Mouse (Mus musculus) C3H10T1/2 (cell line): ENCODE measurements around the gene Nfkbie. TPM values are rescaled to one million over a fixed set of nuclear protein-coding genes. Genes with fewer than 3 reads are reported as not detected.

Experiments
- polyA plus RNA-seq, 2 experiments: library from polyadenylated mRNA; unstranded; fragments of >200 nt; fragmentation: generic; extraction: Trizol; gene quantifications; one replicate each; pipeline ENCODE4 v1.2.1; 2012; ENCODE audit warnings: missing spikeins in 2 of 2

Nfkbie gene
- polyA plus RNA-seq = 10 to 100 TPM; 10.4 to 27.8 TPM

DNA sequence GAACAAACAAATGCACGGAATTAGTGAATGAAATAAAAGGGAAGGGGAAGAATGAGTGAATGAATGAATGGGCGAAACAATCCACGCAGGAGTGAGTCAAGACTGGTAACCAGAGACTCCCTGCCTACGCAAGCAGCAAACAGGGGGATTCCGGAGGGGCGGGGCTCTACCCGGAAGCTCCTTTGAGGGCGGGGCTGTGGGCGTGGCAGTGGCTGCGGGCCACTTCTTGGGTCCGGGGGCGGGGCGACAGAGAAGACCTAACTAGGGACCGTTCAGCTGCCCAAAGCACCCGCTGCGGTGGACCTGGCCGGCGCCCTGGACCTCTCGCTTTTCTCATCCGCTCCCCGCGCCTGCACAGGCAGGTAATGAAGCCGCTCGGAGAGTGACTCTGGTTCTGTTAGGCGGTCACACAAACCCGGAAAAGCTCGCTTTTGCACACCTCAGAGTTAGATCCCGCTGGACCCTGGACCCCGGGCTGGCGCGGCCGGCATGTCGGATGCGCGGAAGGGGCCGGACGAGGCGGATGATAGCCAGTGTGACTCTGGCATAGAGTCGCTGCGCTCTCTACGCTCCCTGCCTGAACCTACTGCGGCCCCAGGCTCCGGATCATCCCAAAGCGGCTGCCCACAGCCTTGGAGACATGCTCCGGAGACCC is at the start of gene Nfkbie:
Nfkbie (plus strand) TSS at position 252 of the 655 bp plus-strand sequence.

DNA sequence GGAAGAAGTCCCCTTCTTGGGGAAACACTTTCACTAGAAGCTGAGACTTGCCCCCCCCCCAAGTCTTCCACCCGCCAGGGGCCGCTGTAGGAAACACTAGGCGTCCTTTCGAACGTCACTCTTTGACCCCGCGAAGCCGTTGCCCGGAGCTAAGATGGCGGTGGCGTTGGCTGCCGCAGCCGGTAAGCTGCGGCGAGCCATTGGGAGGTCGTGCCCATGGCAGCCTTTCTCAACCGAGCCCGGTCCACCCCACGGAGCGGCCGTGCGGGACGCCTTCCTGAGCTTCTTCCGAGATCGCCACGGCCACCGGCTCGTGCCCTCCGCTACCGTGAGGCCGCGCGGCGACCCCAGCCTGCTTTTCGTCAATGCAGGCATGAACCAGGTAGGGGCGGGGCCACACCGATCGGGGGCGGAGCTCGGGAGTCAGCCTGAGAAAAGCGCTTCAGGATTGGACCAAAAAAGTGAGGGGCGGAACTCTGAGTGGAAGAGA is 48.8 kb upstream of the Nfkbie start, which contains the start of gene Aars2:
Aars2 (plus strand) TSS at position 142 of the 490 bp plus-strand sequence.

GRCm38 (mm10) chr17:45523263-45523662 is 32.2 kb upstream of the Nfkbie start, which contains the start of gene Tcte1:
Gene Tcte1, plus strand, starts transcription at chr17:45523434.

DNA sequence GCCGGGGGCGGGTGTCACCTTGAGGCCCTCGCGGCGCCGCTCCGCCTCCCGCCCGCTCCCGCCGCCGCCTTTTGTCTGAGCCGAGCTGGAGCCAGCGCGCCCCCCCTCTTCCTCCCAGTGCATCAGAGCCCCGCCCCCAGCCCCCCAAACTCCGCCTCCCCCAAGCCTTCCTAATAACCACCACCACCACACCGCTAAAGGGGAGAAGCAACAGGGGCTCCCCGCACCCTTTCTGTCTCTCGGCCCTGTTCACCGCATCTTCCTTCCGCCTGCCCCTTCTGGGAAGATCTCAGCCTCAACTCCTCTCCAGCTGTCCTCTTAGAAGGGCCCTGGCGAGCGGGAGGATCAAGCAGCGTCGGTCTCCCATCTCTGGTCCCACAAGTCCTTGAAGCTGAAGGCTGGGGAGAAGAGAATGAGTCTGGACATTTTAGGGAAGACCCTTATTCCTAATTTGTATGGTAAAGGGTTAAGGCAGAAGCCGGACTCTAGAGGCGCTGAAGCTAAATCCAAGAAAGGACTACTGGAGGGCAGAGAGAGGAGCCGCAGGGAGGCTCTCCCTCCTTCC is 5.8 kb upstream of the Nfkbie start, which contains the start of gene Tmem151b:
Tmem151b (minus strand) TSS at position 61 of the 565 bp plus-strand sequence.

DNA sequence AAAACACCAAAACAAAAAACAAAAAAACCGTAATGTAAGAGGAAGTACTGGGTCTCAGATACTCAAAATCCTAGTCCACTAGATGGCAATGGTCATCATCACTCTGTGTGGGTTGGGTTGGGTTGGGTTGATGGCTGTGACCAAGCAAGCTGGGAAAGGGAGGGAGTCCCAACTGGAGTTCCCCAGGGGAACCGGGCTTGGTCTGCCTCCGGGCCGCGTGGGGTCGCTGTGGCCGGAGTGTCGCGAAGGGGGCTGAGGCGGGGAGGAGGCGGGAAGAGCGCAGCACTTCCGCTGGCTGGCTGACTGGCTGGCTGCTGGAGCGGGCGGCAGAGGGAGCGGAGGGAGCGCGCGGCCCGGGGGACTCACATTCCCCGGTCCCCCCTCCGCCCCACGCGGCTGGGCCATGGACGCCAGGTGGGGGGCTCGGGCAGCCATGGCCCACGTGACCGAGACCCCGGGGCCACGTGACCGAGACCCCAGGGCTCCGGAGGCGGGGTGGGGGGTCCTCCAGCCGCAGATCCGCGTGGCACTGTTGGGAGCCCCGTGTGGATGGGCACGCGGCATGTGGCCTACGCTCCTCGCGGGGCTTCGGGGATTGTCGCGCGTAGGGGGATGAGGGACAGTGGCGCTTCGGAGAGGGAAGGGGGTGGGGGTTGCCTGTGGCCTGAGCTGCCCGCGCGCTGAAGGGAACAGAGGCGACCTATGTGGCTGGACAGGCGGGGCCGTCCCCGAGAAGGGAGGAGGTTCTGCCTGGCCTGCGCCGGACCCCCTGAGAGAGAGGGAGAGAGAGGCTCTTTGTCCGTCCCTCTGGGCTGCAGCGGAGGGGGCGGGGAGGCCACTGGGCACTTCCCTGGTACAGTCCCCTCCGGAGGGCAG is 8.4 kb downstream of the Nfkbie start, which contains the start of gene Slc35b2:
Slc35b2 (plus strand) TSS at position 220 of the 876 bp plus-strand sequence.

DNA sequence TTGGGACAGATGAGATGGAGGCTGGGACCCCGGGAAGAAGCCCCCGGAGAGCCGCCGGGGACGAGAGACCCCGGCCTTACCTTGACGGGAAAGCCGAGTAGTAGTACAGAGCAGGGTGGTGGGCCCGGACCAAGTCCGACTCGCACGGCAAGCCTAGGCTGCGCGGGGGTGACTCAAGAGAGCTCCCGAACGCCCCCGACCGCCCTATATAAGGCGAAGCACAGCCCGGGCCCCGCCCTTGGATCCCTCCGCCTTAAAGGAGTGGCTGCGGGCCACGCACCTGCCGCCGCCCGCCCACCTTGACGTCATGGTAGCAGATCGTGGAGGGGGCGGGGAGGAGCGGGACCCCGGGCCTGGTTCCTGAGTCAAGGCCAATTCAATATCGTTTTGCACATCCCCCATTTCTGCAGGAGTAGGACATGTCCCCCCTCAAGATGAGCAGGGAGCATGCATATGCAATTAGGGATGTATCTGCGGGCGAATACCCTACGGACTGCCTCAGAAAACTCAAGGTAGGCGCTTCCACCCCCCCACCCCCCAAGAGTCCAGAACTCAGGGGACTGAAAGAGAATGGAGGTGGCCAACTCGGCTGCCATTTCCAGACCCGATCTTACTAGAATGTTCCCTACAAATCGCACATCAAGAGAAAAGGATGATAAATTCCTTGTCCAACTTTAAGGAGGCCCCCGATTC is 17.7 kb downstream of the Nfkbie start, which contains the start of gene Hsp90ab1:
Hsp90ab1 (minus strand) TSS at position 185 of the 693 bp plus-strand sequence.

DNA sequence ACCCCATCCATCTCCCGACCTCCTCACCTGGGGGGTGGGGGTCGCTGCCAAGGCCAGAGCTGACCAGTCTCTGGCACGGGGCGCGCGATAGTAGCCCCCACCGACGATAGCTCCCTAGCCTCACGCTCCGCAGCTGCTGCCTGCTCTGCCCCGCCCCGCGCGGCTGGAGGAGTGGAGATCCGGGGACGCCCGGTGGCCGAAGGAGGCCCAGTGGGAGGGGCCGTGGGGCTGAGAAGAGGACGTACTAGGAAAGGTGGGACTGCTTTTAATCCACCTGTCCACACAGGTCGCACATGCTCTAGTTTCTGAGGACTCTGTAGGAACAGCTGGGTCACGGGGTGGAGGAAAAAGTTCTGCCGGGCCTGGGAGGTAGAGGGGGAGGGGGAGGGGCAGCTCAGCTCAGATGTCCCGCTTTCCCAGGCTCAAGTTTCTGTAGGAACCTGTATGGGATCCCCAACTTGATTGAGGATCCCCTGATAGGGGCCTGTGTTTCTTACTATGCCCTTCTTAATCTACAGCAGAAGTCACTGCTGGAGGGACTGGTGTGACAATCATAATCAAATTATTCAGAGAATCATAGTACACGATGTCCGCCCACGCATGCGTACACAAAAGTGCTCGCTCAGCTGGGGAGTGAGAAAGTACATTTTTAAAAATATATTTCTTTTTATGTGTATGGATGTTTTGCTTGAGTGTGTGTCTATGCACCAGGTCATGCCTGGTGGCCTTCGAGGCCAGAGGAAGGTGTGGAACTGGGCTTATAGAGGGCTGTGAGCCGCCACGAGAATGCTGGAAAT is 44.1 kb downstream of the Nfkbie start, which contains the start of gene Slc29a1:
Slc29a1 (minus strand) TSS at position 161 of the 797 bp plus-strand sequence.

DNA sequence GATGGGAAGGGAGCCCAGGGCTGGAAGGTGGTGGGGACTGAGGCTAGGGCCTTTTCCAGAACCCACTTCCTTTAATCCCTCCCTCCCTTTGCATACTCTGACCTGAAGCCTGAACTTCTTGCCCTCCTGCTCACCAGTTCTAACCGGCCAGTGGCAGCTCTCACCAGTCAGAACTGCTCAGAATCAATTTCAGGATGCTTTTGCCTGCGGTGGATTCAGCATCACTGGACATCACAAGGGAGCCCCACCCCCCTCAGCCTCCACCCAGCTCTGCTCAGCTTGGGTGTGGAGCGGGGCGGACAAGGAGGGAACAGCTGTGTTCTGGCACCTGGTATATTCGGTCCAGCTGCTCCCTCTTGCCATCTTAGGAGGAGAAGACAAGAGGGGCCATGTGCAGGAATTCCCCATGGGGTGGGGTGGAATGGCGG is 46.4 kb downstream of the Nfkbie start, which contains the start of gene Mymx:
Mymx (minus strand) TSS at position 226 of the 428 bp plus-strand sequence.

Other genes starting within 250 kb of the Nfkbie start
- gene Cdc5l, start 122.0 kb upstream of the Nfkbie start, polyA plus RNA-seq = 10 to 100 TPM in 1 of 2 experiments, 1 to 10 TPM in 1; 5.8 to 30.7 TPM
- under 1 TPM; 0.02 to 0.18 TPM for gene Spats1, start 80.3 kb upstream of the Nfkbie start, polyA plus RNA-seq
- gene Aars2, start 48.9 kb upstream of the Nfkbie start, polyA plus RNA-seq = 1 to 10 TPM; 8.8 to 9.1 TPM
- gene Tcte1, start 32.3 kb upstream of the Nfkbie start, polyA plus RNA-seq = not detected
- under 1 TPM; under 0.01 to 0.01 TPM for gene Tmem151b, start 6.0 kb upstream of the Nfkbie start, polyA plus RNA-seq
- gene Slc35b2, start 8.2 kb downstream of the Nfkbie start, polyA plus RNA-seq = 100 to 1,000 TPM; 102 to 176 TPM
- gene Hsp90ab1, start 17.6 kb downstream of the Nfkbie start, polyA plus RNA-seq = 1,000 to 10,000 TPM; 1,208 to 1,445 TPM
- gene Slc29a1, start 43.9 kb downstream of the Nfkbie start, polyA plus RNA-seq = 100 to 1,000 TPM; 278 to 332 TPM
- gene Mymx, start 46.4 kb downstream of the Nfkbie start, polyA plus RNA-seq = under 1 TPM; 0.05 to 0.26 TPM
- under 1 TPM in 1 of 2 experiments, not detected in 1; 0.35 TPM for gene Capn11, start 103.6 kb downstream of the Nfkbie start, polyA plus RNA-seq
- gene Mrpl14, start 130.6 kb downstream of the Nfkbie start, polyA plus RNA-seq = 100 to 1,000 TPM; 383 to 513 TPM
- 10 to 100 TPM; 20.6 to 48.1 TPM for gene Tmem63b, start 131.2 kb downstream of the Nfkbie start, polyA plus RNA-seq
- gene 1600014C23Rik, start 178.1 kb downstream of the Nfkbie start, polyA plus RNA-seq = not detected